Mouse (Mus musculus) liver, embryonic 16.5 days (tissue): ENCODE measurements around the gene Pdzk1ip1. TPM values are rescaled to one million over a fixed set of nuclear protein-coding genes. Genes with fewer than 3 reads are reported as not detected.
A peak's percentile ranks its signal among the peaks of the same experiment; 100 is the strongest.

Experiments
- ATAC-seq: fragments of 200-750 bp; cut with Nextera tagmentation; 2 replicates; pipeline ENCODE4 v1.8.0; 2017; ENCODE audit warnings: low read depth, mild to moderate bottlenecking, moderate number of reproducible peaks, moderate library complexity
- H3K27ac ChIP-seq: fragments of 300-500 bp; sonication (generic); 2 replicates; pipeline ENCODE4 v1.5.1; 2014; ENCODE audit warnings: mild to moderate bottlenecking, low read length
- H3K27me3 ChIP-seq: fragments of 300-500 bp; sonication (generic); 2 replicates; pipeline ENCODE4 v1.6.1; 2014; ENCODE audit warnings: low read depth, low read length, mixed read lengths; ENCODE audit not compliant: control insufficient read depth, insufficient read depth
- H3K36me3 ChIP-seq: fragments of 300-500 bp; sonication (generic); 2 replicates; pipeline ENCODE4 v1.6.1; 2014; ENCODE audit warnings: mild to moderate bottlenecking; ENCODE audit not compliant: control insufficient read depth, insufficient read depth
- H3K4me1 ChIP-seq: fragments of 300-500 bp; sonication (generic); 2 replicates; pipeline ENCODE4 v1.6.1; 2014; ENCODE audit warnings: low read depth, low read length, mixed read lengths; ENCODE audit not compliant: control insufficient read depth
- H3K4me2 ChIP-seq: fragments of 300-500 bp; sonication (generic); 2 replicates; pipeline ENCODE4 v1.6.1; 2014; ENCODE audit warnings: low read depth, low read length, mixed read lengths
- H3K4me3 ChIP-seq: fragments of 300-500 bp; sonication (generic); 2 replicates; pipeline ENCODE4 v1.5.1; 2014; ENCODE audit warnings: low read depth, mild to moderate bottlenecking, low read length
- H3K9ac ChIP-seq: fragments of 300-500 bp; sonication (generic); 2 replicates; pipeline ENCODE4 v1.6.1; 2014; ENCODE audit warnings: low read depth, low read length
- H3K9me3 ChIP-seq: fragments of 300-500 bp; sonication (generic); replicated peaks from 2 replicates; pipeline ENCODE4 v1.6.1; 2016; ENCODE audit warnings: low read length; ENCODE audit not compliant: control insufficient read depth
- WGBS: fragments of 180-500 bp; shearing (Covaris S2); extraction: QIAGEN DNeasy Blood & Tissue Kit; methylation state at CpG from one replicate; pipeline ENCODE4 v1.1.7; 2014; ENCODE audit not compliant: insufficient replicate concordance; 5-methylcytosine and 5-hydroxymethylcytosine counted together
- polyA plus RNA-seq: library from polyadenylated mRNA; unstranded; fragments of >200 nt; fragmentation: Nextera tagmentation; extraction: Ambion mirVana; gene quantifications from 2 replicates; pipeline ENCODE4 v1.2.1, GENCODE M21; 2015

Gene Pdzk1ip1
- polyA plus RNA-seq, 1 experiment from 2014 or later = 25.1 TPM

GRCm38 (mm10) chr4:115096435-115097145, 8.1 kb downstream of the Pdzk1ip1 start:
- Histone ChIP-seq H3K4me1 (peaks cover 56% of the 10 kb centered on the region), H3K4me2 (peak overlapping the region; percentile 78), H3K36me3 (no peaks in the 10 kb centered on the region), H3K9ac (peak overlapping the region; percentile 77), H3K27me3 (no peaks in the 10 kb centered on the region), H3K27ac (peak overlapping the region; percentile 96), H3K4me3 (peak overlapping the region; percentile 51), H3K9me3 (no peaks in the 10 kb centered on the region)
- 4% methylated on average over 11 of the region's 11 CpGs for WGBS
- no peak for ATAC-seq

DNA sequence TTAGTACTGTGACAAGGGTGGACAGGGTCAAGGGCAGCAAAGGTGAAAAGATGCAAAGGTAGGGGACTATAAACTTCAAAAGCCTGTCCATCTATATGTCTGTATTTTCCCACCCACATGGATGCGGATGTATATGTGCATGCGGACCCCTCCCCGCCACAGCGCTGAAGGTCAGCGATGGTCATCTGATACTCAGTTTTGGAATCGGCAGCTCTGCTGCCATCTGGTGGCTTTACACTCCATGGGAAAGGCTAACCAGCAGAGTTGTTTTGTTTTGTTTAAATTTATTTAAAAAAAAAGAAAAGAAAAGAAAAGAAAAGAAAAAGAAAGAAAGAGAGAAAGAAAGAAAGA, 8.6 kb downstream of the Pdzk1ip1 start:
- H3K27ac ChIP-seq = peak overlapping the region; percentile 96
- no peaks in the 10 kb centered on the region for H3K27me3 ChIP-seq
- H3K9ac ChIP-seq = peak overlapping the region; percentile 77
- H3K9me3 ChIP-seq = no peaks in the 10 kb centered on the region
- no peaks in the 10 kb centered on the region for H3K36me3 ChIP-seq
- peak overlapping the region; percentile 78 for H3K4me2 ChIP-seq
- WGBS = 1% methylated on average over 6 of the region's 6 CpGs
- peaks cover 58% of the 10 kb centered on the region for H3K4me1 ChIP-seq
- H3K4me3 ChIP-seq = peak overlapping the region; percentile 51
- no peak for ATAC-seq

- Histone ChIP-seq H3K27me3 (no peaks in the 10 kb centered on the region), H3K9ac (no peak overlapping the region), H3K4me1 (peaks cover 28% of the 10 kb centered on the region), H3K4me2 (no peak overlapping the region), H3K9me3 (no peaks in the 10 kb centered on the region), H3K4me3 (no peak overlapping the region), H3K27ac (no peak overlapping the region), H3K36me3 (no peaks in the 10 kb centered on the region)
- 51% methylated on average over 6 of the region's 6 CpGs for WGBS
- ATAC-seq = no peak
Measured at GRCm38 (mm10) chr4:115101682-115102081, 13.2 kb downstream of the Pdzk1ip1 start.

DNA sequence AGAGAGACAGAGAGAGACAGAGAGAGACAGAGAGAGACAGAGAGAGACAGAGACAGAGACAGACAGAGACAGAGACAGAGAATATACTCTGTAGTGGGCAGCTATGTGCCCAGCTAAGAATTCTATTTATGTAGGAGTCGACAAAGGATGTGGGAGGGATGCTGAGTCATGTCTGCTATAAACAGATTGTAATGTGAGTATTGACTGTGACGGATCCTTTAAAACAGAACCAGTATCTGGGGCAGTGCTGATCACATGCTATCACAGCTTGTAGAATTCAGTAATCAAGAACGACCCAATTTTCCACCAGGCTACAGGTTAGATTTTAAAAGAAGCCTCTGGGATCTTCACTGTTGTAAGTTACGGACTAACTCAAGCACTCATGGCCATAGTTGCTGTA, 15.0 kb downstream of the Pdzk1ip1 start:
- no peak overlapping the region for H3K4me3 ChIP-seq
- H3K27ac ChIP-seq = peak overlapping the region; percentile 49
- no peaks in the 10 kb centered on the region for H3K36me3 ChIP-seq
- no peaks in the 10 kb centered on the region for H3K9me3 ChIP-seq
- peaks cover 11% of the 10 kb centered on the region for H3K4me1 ChIP-seq
- H3K4me2 ChIP-seq = no peak overlapping the region
- WGBS = 31% methylated on average over 4 of the region's 4 CpGs
- H3K27me3 ChIP-seq = no peaks in the 10 kb centered on the region
- H3K9ac ChIP-seq = no peak overlapping the region
- peak; percentile 74 for ATAC-seq

- Histone ChIP-seq H3K4me2 (no peak overlapping the region), H3K4me1 (no peaks in the 10 kb centered on the region), H3K4me3 (no peak overlapping the region), H3K9ac (no peak overlapping the region), H3K9me3 (no peaks in the 10 kb centered on the region), H3K27me3 (peaks cover 3% of the 10 kb centered on the region; the same call in 1 of the 2 replicates), H3K36me3 (no peaks in the 10 kb centered on the region), H3K27ac (no peak overlapping the region)
- WGBS = 51% methylated on average over 2 of the region's 2 CpGs
- no peak for ATAC-seq
Measured at GRCm38 (mm10) chr4:115111167-115111566, 22.7 kb downstream of the Pdzk1ip1 start.

GRCm38 (mm10) chr4:115113266-115113665, 24.8 kb downstream of the Pdzk1ip1 start:
- Histone ChIP-seq H3K9me3 (no peaks in the 10 kb centered on the region), H3K27me3 (peaks cover 3% of the 10 kb centered on the region; the same call in 1 of the 2 replicates), H3K4me3 (no peak overlapping the region), H3K4me1 (no peaks in the 10 kb centered on the region), H3K36me3 (no peaks in the 10 kb centered on the region), H3K9ac (no peak overlapping the region), H3K4me2 (no peak overlapping the region), H3K27ac (no peak overlapping the region)
- ATAC-seq = no peak
- WGBS = 24% methylated on average over 5 of the region's 5 CpGs

DNA sequence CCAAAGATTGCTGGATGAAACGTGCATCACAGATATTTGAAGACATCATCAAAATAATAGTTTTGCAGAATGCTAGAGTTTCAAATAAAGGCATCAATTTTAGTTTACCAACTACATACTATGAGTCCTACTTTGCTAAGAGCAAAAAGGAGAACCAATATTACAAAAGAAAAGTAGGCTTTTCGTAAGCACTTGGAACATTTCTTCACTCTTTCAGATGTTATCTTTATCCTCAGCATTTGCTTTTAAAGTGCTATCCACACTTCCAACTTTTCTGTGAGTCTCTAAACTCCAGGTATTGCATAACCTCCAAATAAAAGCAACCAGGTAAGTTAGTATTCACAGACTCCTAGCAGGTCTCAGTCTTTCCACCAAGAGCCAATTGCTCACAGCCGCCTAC, 31.1 kb downstream of the Pdzk1ip1 start:
- ATAC-seq = no peak

GRCm38 (mm10) chr4:115121162-115121561, 32.7 kb downstream of the Pdzk1ip1 start:
- ATAC-seq = no peak

More for the DNA sequence above, 31.1 kb downstream of the Pdzk1ip1 start:
- Histone ChIP-seq H3K4me3 (no peak overlapping the region), H3K27ac (no peak overlapping the region), H3K9ac (no peak overlapping the region), H3K4me1 (no peaks in the 10 kb centered on the region), H3K4me2 (no peak overlapping the region), H3K36me3 (no peaks in the 10 kb centered on the region), H3K27me3 (no peaks in the 10 kb centered on the region), H3K9me3 (no peaks in the 10 kb centered on the region)
- 55% methylated on average over 3 of the region's 3 CpGs for whole genome bisulfite sequencing

GRCm38 (mm10) chr4:115121608-115122007, 33.1 kb downstream of the Pdzk1ip1 start:
- Histone ChIP-seq H3K9me3 (no peaks in the 10 kb centered on the region), H3K9ac (no peak overlapping the region), H3K4me3 (no peak overlapping the region), H3K27me3 (no peaks in the 10 kb centered on the region), H3K4me1 (no peaks in the 10 kb centered on the region), H3K27ac (no peak overlapping the region), H3K4me2 (no peak overlapping the region), H3K36me3 (no peaks in the 10 kb centered on the region)
- WGBS = 50% methylated on average over 5 of the region's 5 CpGs
- no peak for ATAC-seq

More at GRCm38 (mm10) chr4:115121162-115121561, 32.7 kb downstream of the Pdzk1ip1 start:
- Histone ChIP-seq H3K27me3 (no peaks in the 10 kb centered on the region), H3K4me3 (no peak overlapping the region), H3K9me3 (no peaks in the 10 kb centered on the region), H3K9ac (no peak overlapping the region), H3K4me2 (no peak overlapping the region), H3K36me3 (no peaks in the 10 kb centered on the region), H3K27ac (no peak overlapping the region), H3K4me1 (no peaks in the 10 kb centered on the region)
- WGBS = 47% methylated on average over 2 of the region's 2 CpGs
